15 mouse cellular contexts compared by ENCODE assay signal in genomic region chr15:100720066-100720465, GRCm38 (mm10). TPM values are rescaled to one million over a fixed set of nuclear protein-coding genes. Genes with fewer than 3 reads are reported as not detected.
DNase-seq lines count a peak whose midpoint lies in the region; ATAC-seq lines count a peak whose summit lies in the region.
"Had no signal": no experiment of that assay in that cellular context is flagged by ENCODE, and none has a peak within 500 bp of the region (broad histone marks: within the 10 kb centered on the region; RNA-seq: fewer than 3 reads in every experiment).

No protein-coding gene starts in this region.

- peak; percentile 71 for DNase-seq in 416B (ENCODE audit: low read depth)
- peak; percentile 79 for DNase-seq in CD4-positive, CD25-positive, alpha-beta regulatory T cell, adult 2 months (ENCODE audit: low read depth, low spot score)
- DNase-seq in WW6 (ENCODE audit: low read depth, low spot score): peak; percentile 50
- DNase-seq in thymus, postnatal 0 days (ENCODE audit: low spot score): peak; percentile 84
- no peak for DNase-seq in left cerebral cortex, adult 11 months (ENCODE audit: low spot score)
- no peak for DNase-seq in right cerebral cortex, postnatal 25 days
- DNase-seq: adrenal gland, postnatal 10 days; cerebellum, adult 18-20 months; gastrocnemius, postnatal 10 days; heart, adult 18-20 months; heart, postnatal 4 days; kidney, adult 8-10 months; layer of hippocampus, postnatal 36 days; lung, embryonic 14.5 days had no signal

- no peak for ATAC-seq in megakaryocyte, adult 5-6 weeks (ENCODE audit: poor library complexity, severe bottlenecking)

RNA-seq across cellular contexts. Expression of gene Galnt6, which starts 9.1 kb away (rescaled TPM):
- 16.6 and 16.9 TPM in 2 replicates for polyA plus RNA-seq in thymus, postnatal 0 days (2015; fragmentation: Nextera tagmentation; extraction: Ambion mirVana)
- total RNA-seq in megakaryocyte, adult 5-6 weeks (2015): 3.6 and 4.2 TPM in 2 replicates
- total RNA-seq in megakaryocyte, adult 5-6 weeks (2017): 9.6 and 11.4 TPM in 2 replicates

RNA-seq across cellular contexts. Expression of gene Cela1, which starts 32.3 kb away (rescaled TPM):
- polyA plus RNA-seq in thymus, postnatal 0 days (2015; fragmentation: Nextera tagmentation; extraction: Ambion mirVana): 6.2 and 13.1 TPM in 2 replicates
- total RNA-seq in megakaryocyte, adult 5-6 weeks (2015): 3.5 and 6.2 TPM in 2 replicates
- total RNA-seq in megakaryocyte, adult 5-6 weeks (2017): 1.8 and 4.2 TPM in 2 replicates
- total RNA-seq: heart, postnatal 4 days had no signal

RNA-seq across cellular contexts. Expression of gene Slc4a8, which starts 41.5 kb away (rescaled TPM):
- 2.1 and 2.7 TPM in 2 replicates for polyA plus RNA-seq in thymus, postnatal 0 days (2015; fragmentation: Nextera tagmentation; extraction: Ambion mirVana)
- total RNA-seq in megakaryocyte, adult 5-6 weeks (2015): 0.16 and 4.0 TPM in 2 replicates
- 1.8 and 2.3 TPM in 2 replicates for total RNA-seq in megakaryocyte, adult 5-6 weeks (2017)

RNA-seq across cellular contexts. Expression of gene Bin2, which starts 50.7 kb away (rescaled TPM):
- 33.1 and 45.9 TPM in 2 replicates for polyA plus RNA-seq in thymus, postnatal 0 days (2015; fragmentation: Nextera tagmentation; extraction: Ambion mirVana)
- total RNA-seq in megakaryocyte, adult 5-6 weeks (2015): 309 and 324 TPM in 2 replicates
- 275 and 304 TPM in 2 replicates for total RNA-seq in megakaryocyte, adult 5-6 weeks (2017)

Comparison
In these comparisons a context has a peak if more than half of its experiments do, and no peak if none do; other contexts are left out.
1. DNase-seq: peak in 416B (single experiment), CD4-positive, CD25-positive, alpha-beta regulatory T cell, adult 2 months (single experiment), WW6 (single experiment) and thymus, postnatal 0 days (single experiment); none in left cerebral cortex, adult 11 months (single experiment) and right cerebral cortex, postnatal 25 days (single experiment).